Mouse (Mus musculus) neural tube, embryonic 10.5 days (tissue): Measurements from ENCODE around the gene Olfr1359.

Source experiments
- DNase-seq: peaks from one replicate; pipeline ENCODE4 v3.0.0-alpha.2; 2017; ENCODE audit warnings: low spot score; ENCODE audit errors: extremely low spot score

Olfr1359 gene

DNA sequence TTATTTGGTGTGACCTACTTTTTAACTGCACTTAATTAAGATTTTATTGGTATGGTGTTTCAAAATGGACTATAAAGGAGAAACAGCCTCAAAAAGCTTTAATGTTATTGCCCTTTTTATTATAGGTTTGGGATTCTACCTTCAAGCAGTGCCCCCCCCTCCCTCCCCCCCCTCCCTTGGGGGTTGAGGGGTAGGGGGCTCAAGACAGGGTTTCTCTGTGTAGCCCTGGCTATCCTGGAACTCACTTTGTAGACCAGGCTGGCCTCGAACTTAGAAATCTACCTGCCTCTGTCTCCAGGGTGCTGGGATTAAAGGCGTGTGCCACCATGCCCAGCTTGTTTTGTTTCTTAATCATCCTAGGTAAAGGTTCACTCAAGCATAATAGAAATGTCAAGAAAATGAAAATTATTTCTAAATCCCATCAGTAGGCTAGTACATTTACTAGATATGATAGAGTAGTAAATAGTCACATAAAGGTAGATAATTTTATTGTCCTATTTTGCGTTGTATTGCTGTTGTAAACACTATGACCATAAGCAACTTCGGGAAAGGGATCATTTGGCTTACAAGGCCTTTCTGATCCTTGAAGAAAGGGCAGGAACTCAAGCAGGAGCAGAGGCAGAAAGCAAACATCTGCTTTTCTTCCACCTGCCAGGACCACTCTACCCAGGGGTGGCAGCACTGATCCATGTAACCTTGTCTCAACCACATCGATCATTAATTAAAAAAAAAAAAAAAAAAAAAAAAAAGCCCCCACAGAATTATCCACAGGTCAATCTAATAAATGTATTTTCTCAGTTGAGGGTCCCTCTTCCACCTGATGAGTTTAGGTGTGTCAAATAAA, 25.3 kb downstream of the Olfr1359 start:
- DNase-seq: peak; percentile 32

DNA sequence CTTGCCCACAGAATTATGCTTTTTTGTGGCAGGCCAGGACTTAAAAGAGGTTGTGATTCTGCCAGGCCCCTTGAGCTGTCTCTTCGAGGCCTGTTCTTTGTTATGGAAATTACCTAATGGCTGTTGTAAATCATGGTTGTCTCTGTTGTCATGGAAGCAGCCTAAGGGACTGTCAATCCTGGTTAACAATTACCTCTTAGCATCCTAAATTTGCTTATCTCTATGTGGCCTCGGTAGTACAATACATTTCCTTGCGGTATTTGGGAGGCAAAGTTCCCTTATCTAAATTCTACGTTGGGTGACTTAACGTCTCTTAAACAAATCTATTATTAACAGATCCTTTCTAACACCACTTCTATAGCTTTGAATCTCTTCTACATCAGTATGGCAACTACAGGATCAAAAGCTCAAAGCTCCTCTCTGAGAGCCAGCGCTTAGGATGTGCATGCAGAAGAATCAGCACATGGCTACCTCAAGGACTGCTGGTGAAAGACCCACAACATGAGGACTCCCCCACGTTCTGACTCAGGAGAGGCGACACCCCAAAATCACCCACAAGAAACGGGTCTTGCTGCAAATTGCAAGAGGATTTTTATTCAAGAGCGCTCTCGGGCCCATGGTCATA, 30.1 kb downstream of the Olfr1359 start:
- no peak for DNase-seq

GRCm38 (mm10) chr13:21729544-21729943, 31.6 kb downstream of the Olfr1359 start:
- DNase-seq: no peak

DNA sequence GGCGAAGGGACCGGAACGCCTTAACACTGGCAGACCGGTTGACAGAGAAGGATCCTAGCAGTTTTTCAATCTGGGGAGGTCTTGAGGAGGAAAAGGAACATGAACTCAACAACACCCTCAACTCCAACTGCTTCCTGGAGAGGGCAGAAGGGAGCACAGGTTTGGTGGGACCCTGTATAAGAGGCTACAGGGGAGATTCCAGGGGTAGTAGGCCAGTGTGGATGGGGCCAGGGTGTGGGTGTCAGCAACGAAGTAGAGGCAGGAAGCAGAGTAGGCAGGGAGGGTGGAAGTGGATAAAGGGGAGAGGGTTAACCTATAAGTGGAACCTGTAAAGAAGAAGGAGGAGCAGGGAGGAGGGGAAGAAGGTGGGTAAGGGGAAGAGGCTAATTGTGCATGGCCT, 35.6 kb downstream of the Olfr1359 start:
- DNase-seq: peak; percentile 51

DNA sequence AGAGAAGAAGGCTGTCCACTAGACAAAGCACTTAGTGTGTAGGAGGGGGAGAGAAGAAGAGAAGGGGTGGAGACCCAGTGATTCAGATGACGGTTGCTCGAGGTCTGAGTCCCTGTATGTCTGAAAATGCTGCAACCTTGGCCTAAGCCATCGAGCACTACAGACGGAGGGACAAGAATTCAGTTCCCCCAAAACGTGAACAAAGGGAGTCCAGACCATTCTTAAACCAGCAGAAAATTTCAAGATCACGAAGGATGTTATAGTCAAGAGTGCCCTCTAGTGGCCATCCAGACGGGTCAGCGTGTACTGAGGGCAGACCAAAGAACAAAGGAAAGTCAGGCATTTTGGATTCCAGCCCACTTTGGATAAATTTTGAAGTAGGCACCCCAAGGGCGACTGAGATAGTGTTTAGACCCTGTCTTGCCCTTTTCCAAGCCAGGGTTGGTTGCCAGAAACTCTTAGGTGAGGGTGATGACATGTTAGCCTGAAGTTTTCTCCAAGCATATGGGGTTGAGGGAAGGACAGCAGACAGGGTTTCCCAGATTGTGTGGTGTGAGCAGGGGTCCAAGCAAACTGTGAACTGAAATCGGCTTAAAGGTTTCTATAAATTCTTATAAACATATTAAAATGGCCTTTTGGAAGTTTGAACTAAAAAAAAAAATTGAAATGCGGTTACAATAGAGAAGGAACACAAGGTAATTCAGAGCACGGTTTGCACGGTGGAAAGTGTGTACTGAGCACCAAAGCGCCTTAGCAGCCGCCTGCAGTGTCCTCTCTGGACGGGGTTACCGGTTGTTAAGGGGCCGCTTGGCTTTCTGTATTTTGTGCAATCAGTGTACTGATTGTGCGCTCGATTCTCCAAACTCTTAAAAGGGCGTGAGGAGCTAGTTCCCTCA, 36.3 kb downstream of the Olfr1359 start:
- peak; percentile 88 for DNase-seq

- peak; percentile 97 for DNase-seq
These were observed 37.2 kb downstream of the Olfr1359 start, which contains the start of gene Hist1h4j for GRCm38 (mm10) chr13:21734906-21735767. Gene Hist1h4j (plus strand): TSS chr13:21735064.

- DNase-seq: no peak
These were observed 47.1 kb downstream of the Olfr1359 start for GRCm38 (mm10) chr13:21745006-21745405.

DNA sequence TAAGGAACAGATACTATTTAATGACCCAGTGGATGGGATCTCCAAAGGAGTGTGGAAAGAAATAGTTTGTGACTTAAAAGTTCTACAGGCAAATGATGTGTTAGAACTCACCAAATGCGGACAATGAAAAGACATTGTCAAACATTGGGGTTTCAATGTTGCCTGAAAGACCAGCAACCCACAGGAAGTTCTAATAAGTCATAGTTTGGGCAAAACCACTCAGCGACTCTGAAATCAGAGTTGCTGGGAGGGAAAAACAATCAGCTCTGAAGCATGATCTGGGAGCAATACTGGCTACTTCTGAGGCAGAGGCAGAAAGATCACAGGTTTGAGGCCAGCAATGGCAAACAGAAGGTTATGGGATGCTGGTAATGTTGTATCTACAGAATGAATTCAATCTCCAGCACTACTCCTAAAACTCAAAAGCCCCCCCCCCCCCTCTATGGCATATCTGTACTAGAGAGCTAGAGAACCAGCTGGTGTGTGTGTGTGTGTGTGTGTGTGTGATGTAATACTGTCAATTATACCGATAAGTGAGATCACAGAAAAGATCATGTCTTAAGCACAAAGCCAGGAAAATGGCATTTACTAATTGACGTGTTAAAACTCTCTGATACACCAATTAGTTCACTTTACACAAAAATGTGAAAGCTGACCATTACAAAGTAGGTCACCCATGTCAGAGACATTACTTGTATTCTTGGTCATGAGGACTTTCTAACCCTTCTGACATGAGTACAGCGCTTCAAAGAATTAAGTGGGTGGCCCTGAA, 51.7 kb downstream of the Olfr1359 start:
- DNase-seq: peak; percentile 61

DNA sequence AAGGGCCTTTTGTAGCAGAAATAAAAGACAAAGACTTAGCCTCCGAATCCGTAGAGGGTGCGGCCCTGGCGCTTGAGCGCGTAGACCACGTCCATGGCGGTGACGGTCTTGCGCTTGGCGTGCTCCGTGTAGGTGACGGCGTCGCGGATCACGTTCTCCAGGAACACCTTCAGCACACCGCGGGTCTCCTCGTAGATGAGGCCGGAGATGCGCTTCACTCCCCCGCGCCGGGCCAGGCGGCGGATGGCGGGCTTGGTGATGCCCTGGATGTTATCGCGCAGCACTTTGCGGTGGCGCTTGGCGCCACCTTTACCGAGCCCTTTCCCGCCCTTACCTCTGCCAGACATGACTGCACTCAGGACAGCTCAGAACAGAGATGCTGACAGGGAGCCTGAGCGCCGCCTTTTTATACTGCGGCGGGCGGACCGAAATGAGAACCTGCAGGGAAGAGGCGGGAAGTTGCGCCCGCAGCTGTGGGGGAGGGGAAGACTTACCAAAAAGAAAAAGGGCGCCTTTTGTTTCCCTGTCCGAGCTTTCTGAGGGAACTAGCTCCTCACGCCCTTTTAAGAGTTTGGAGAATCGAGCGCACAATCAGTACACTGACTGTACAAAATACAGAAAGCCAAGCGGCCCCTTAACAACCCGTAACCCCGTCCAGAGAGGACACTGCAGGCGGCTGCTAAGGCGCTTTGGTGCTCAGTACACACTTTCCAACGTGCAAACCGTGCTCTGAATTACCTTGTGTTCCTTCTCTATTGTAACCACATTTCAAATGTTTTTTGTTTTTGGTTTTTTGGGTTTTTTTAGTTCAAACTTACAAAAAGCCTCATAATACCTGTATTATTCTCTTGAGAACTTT, 52.5 kb downstream of the Olfr1359 start, which contains the start of gene Hist1h4k:
Gene Hist1h4k (minus strand): TSS at position 347 of the 859 bp plus-strand sequence.
- DNase-seq: peak; percentile 98

- no peak for DNase-seq
These were observed 53.5 kb downstream of the Olfr1359 start for GRCm38 (mm10) chr13:21751417-21751816.

- peak; percentile 36 for DNase-seq
These were observed 53.9 kb downstream of the Olfr1359 start for GRCm38 (mm10) chr13:21751827-21752226.

DNA sequence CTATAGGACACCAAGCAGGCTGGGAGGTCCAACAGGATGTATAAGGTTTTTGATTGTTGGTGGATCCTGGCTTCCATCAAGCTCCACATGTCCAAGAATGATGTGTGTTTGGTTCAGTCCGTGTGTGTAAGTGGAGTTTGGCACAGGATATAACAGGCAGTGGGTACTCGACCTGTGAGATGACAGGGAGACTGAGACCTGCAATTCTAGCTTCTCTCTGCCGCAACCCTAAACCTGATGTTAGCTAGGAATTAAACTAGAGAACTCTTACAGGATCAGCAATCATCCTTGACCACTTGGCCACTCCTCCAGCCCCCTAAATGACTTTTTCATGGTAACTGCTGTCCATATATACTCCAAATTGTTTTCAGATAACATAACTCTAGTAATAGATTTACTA, 54.4 kb downstream of the Olfr1359 start:
- peak; percentile 43 for DNase-seq

DNA sequence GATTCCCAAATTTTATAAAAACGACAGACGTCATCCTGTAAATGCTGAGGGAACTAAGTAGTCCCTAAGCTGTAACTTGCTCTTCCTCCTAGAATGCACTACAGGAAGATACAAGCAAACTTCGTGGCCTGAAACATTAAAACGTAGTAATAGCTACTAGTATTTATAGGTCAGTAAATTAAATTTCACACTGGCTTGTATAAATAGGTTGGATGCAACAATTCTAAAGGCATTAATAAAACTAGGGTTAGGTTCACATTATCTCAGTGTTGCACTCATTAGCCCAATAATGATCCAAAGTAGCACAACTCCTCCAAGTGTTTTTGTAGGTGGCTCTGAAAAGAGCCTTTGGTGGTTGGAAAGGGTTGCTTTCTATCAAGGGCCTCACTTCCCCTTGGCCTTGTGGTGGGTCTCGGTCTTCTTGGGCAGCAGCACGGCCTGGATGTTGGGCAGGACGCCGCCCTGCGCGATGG, 55.2 kb downstream of the Olfr1359 start:
- peak; percentile 45 for DNase-seq

DNA sequence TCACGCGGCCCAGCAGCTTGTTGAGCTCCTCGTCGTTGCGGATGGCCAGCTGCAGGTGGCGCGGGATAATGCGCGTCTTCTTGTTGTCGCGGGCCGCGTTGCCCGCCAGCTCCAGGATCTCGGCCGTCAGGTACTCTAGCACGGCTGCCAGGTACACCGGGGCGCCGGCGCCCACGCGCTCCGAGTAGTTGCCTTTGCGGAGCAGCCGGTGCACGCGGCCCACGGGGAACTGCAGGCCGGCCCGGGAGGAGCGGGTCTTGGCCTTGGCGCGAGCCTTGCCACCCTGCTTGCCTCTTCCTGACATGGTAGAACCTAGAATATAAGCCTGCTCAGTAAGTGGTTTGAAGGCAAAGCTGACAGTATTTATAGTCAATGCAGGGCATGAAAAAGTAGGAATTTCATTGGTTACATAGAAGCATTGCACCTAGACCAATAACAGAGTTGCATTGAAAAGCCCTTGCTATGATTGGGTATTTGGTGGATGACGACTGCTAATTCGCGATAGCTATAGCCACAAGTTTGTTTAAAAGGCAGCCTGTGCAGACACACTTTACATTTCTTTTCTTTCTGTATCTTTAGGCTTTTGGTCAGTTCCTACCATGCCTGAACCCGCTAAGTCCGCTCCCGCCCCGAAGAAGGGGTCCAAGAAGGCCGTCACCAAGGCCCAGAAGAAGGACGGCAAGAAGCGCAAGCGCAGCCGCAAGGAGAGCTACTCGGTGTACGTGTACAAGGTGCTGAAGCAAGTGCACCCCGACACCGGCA, 55.8 kb downstream of the Olfr1359 start, which contains the start of the genes Hist1h2ak and Hist1h2bn:
Gene Hist1h2ak (minus strand): TSS at position 304 of the 762 bp plus-strand sequence.
Gene Hist1h2bn (plus strand): TSS at position 600 of the 762 bp plus-strand sequence.
- DNase-seq: peak; percentile 82

GRCm38 (mm10) chr13:21754294-21755001, 56.5 kb downstream of the Olfr1359 start:
- peak; percentile 33 for DNase-seq

DNA sequence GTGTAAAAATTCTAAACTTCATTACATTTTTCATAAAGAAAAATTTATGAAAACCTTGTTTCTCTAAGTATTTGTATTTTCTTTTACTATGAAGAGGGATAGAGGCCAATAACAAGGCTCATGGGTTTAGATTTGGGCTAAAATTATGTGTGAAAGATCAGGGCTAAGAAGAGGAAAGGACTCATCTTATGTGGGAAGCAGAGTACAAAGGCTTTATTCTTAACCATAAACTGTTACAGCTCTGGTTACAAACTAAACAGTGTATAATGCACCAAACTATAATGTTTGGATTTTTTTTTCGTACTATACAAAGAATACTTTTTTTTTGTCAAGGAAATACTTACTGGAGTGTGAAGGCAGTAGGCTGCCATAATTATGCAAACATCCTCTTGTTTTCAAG, 57.8 kb downstream of the Olfr1359 start:
- DNase-seq: no peak
